Mouse (Mus musculus) embryonic fibroblast, embryonic 13.5 days (primary cell): ENCODE measurements at regions not wholly inside any gene's neighbourhood (a gene's known extent, or its start where the extent isn't known, plus 50 kb on each side); places are given as distances from the start of the nearest gene placed in this dataset.

Experiments
- CTCF ChIP-seq: IDR thresholded peaks from 2 replicates; pipeline ENCODE4 v1.5.1; 2011; ENCODE audit warnings: mild to moderate bottlenecking, control low read depth, low read length, moderate library complexity, borderline replicate concordance; ENCODE audit not compliant: insufficient read depth
- POLR2A ChIP-seq: IDR thresholded peaks from 2 replicates; pipeline ENCODE4 v1.6.1; 2011; ENCODE audit warnings: low read depth, mild to moderate bottlenecking, control low read depth, low read length, moderate library complexity

GRCm38 (mm10) chr9:86211267-86211666 lies 253.5 kb downstream of the Ube2cbp start:
- TF ChIP-seq POLR2A = no peak
- TF ChIP-seq CTCF = no peak
